Mouse (Mus musculus) embryonic facial prominence, embryonic 14.5 days (tissue): ENCODE measurements around the gene Eci2. TPM values are rescaled to one million over a fixed set of nuclear protein-coding genes. Genes with fewer than 3 reads are reported as not detected.
"Not testable (repeated sequence)": the region's sequence is repeated elsewhere in the genome, so short reads cannot be mapped to it uniquely, and the experiment has no call there.

Experiments used
- ATAC-seq: fragments of 200-750 bp; cut with Nextera tagmentation; 2 replicates; pipeline ENCODE4 v1.8.0; 2017; ENCODE audit warnings: low read depth, moderate number of reproducible peaks, moderate TSS enrichment
- DNase-seq: peaks from one replicate; pipeline ENCODE4 v3.0.0-alpha.2; 2015; ENCODE audit warnings: low spot score
- H3K27ac ChIP-seq: fragments of 300-500 bp; sonication (generic); replicated peaks from 2 replicates; pipeline ENCODE4 v1.5.1; 2014; ENCODE audit warnings: low read depth, mild to moderate bottlenecking, low read length, moderate library complexity
- H3K27me3 ChIP-seq: fragments of 300-500 bp; sonication (generic); replicated peaks from 2 replicates; pipeline ENCODE4 v1.6.1; 2014; ENCODE audit warnings: low read length; ENCODE audit not compliant: control insufficient read depth, insufficient read depth
- H3K36me3 ChIP-seq: fragments of 300-500 bp; sonication (generic); 2 replicates; pipeline ENCODE4 v1.6.1; 2014; ENCODE audit warnings: low read length, mixed read lengths; ENCODE audit not compliant: control insufficient read depth, insufficient read depth
- H3K4me1 ChIP-seq: fragments of 300-500 bp; sonication (generic); 2 replicates; pipeline ENCODE4 v1.6.1; 2014; ENCODE audit warnings: antibody characterized with exemption, low read length; ENCODE audit not compliant: control insufficient read depth, insufficient read depth
- H3K4me2 ChIP-seq: fragments of 300-500 bp; sonication (generic); 2 replicates; pipeline ENCODE4 v1.6.1; 2014; ENCODE audit warnings: low read depth, mild to moderate bottlenecking, low read length, moderate library complexity, mixed read lengths
- H3K4me3 ChIP-seq: fragments of 300-500 bp; sonication (generic); 2 replicates; pipeline ENCODE4 v1.5.1; 2014; ENCODE audit warnings: low read depth, mild to moderate bottlenecking, low read length
- H3K9ac ChIP-seq: fragments of 300-500 bp; sonication (generic); 2 replicates; pipeline ENCODE4 v1.6.1; 2014; ENCODE audit warnings: low read depth, mild to moderate bottlenecking, low read length, moderate library complexity, mixed read lengths
- H3K9me3 ChIP-seq: fragments of 300-500 bp; sonication (generic); 2 replicates; pipeline ENCODE4 v1.6.1; 2016; ENCODE audit warnings: low read length; ENCODE audit not compliant: control insufficient read depth
- WGBS: fragments of 180-500 bp; shearing (Covaris S2); extraction: QIAGEN DNeasy Blood & Tissue Kit; methylation state at CpG from one replicate; pipeline ENCODE4 v1.1.7; 2014; 5-methylcytosine and 5-hydroxymethylcytosine counted together
- polyA plus RNA-seq: library from polyadenylated mRNA; unstranded; fragments of >200 nt; fragmentation: Nextera tagmentation; extraction: Ambion mirVana; gene quantifications from 2 replicates; pipeline ENCODE4 v1.2.1, GENCODE M21; 2014

Eci2 gene
- polyA plus RNA-seq, 1 experiment from 2014 or later = 129 TPM

DNA sequence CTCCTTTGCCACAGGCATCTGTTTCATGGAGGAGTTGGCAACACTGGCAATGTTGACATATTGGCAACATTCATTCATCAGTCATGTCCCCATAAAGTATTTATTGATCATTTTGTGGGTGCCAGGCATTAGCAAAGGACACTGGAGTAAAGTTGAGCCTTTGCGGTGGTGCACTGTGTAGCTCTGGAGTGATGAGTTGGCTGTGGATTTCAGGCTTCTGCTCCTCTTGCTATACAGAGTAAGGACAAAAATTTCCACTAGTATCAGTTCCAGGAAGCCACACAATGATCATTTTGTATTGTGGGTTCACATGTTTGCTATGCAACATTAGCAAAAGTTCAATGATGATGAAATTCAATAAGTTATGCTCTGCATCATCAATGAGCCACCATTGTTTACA lies 10.8 kb downstream of the Eci2 start:
- Histone ChIP-seq H3K27ac (no peak overlapping the region), H3K4me1 (no peaks in the 10 kb centered on the region), H3K27me3 (no peaks in the 10 kb centered on the region), H3K9me3 (no peaks in the 10 kb centered on the region; the same call in 1 of the 2 replicates), H3K9ac (no peak overlapping the region), H3K4me3 (no peak overlapping the region), H3K36me3 (no peaks in the 10 kb centered on the region), H3K4me2 (no peak overlapping the region)
- no peak for DNase-seq
- WGBS = 97% methylated on average over 1 of the region's 1 CpGs
- ATAC-seq = no peak

DNA sequence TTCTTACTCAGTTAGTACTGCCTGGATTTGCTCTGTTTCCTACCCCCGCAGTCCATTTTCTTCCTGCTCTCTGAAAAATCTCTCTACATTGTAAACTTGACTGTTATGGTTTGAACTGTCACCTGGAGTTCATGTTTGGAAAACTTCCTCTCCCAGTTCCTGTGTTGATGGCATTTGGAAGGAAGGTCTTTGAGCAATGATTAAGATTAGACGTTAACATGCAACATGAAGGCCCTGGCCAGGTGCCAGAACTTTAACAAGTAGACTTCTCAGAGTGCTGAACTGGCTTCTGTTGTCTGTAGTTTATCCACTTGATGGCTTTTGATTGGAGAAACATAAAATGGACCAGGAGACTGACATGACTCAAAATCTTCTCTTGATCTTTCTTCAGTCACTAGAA lies 31.0 kb downstream of the Eci2 start:
- Histone ChIP-seq H3K9ac (no peak overlapping the region), H3K4me1 (0 out of 2 replicates have a peak, but pooled peaks cover 5% of the 10 kb centered on the region), H3K27ac (no peak overlapping the region), H3K36me3 (no peaks in the 10 kb centered on the region), H3K9me3 (0 out of 2 replicates have a peak, but pooled peaks cover 2% of the 10 kb centered on the region), H3K4me3 (no peak overlapping the region), H3K4me2 (no peak overlapping the region), H3K27me3 (no peaks in the 10 kb centered on the region)
- peak; percentile 19 for DNase-seq
- ATAC-seq = no peak
- WGBS = 62% methylated on average over 2 of the region's 2 CpGs

DNA sequence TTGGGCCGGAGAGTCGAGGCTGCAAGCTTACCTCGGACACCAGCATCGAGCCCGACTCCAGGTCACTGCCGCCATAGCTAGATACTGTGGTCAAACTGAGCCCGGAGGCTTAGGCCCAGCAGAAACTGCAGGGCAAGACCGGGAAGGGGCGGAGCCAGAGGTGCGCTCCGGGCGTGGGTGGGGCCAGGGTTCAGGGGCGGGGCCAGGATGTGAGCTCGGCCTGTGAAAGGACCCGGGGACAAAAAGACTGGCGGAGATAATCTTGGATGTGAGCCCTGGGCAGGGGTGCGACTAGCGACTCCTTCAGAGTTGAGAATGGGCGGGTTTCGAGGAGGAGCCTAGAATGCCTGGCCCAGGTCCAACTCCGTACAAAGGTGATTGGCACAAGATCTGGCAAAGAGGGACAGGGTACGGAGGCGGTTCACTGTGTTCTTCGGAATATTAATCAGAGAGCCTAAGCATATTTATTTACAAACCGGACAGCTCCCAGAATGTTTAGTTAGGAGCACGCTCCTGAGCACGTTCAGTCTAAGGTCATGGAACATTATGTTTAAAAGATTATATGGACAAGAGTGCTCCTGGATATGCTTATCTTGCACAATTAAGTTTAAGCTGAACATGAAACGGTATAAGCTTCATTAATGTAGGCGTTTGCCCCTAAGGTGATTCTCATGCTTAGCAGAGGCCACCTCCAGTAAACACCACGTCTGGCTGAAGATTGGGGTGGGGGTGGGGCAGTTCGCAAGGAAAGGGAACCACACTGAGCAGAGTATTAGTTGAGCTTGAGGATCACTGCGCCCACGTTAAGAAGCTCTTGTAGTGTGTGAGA lies 32.7 kb downstream of the Eci2 start:
- H3K27me3 ChIP-seq = no peaks in the 10 kb centered on the region
- peak overlapping the region; percentile 74 for H3K9ac ChIP-seq
- DNase-seq = peak; percentile 98
- H3K27ac ChIP-seq = peak overlapping the region; percentile 90
- 0 out of 2 replicates have a peak, but pooled peaks cover 2% of the 10 kb centered on the region for H3K9me3 ChIP-seq
- H3K4me3 ChIP-seq = peak overlapping the region; percentile 70
- under 1% methylated on average over 33 of the region's 33 CpGs for WGBS
- H3K36me3 ChIP-seq = peaks cover 8% of the 10 kb centered on the region
- ATAC-seq = peak; percentile 97
- 0 out of 2 replicates have a peak, but pooled peaks cover 5% of the 10 kb centered on the region for H3K4me1 ChIP-seq
- H3K4me2 ChIP-seq = peak overlapping the region; percentile 66

DNA sequence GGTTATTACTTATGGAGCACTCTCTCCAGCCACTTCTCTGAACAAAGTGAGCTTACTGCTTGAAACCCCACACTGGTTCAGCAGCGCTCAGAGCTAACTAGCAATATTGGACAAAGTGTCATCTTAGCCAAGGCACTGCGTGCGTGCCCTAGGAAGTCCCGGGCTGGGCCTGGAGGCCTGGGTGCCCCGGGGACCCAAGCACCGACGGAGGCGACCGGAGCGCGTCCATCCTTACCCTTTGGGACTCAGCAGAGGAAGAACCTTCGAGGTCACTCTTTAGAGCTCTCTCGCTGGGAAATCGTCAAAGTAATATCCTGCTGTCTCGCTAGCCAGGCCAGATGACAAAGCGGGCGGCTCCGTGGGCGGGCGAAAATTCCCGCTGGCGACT lies 33.3 kb downstream of the Eci2 start:
- Histone ChIP-seq H3K9me3 (0 out of 2 replicates have a peak, but pooled peaks cover 2% of the 10 kb centered on the region), H3K4me1 (0 out of 2 replicates have a peak, but pooled peaks cover 5% of the 10 kb centered on the region), H3K27ac (peak overlapping the region; percentile 90), H3K4me2 (peak overlapping the region; percentile 66), H3K4me3 (peak overlapping the region; percentile 70), H3K27me3 (no peaks in the 10 kb centered on the region), H3K9ac (peak overlapping the region; percentile 74), H3K36me3 (peaks cover 14% of the 10 kb centered on the region)
- under 1% methylated on average over 21 of the region's 22 CpGs for WGBS
- peak; percentile 57 for ATAC-seq
- peak; percentile 53 for DNase-seq

DNA sequence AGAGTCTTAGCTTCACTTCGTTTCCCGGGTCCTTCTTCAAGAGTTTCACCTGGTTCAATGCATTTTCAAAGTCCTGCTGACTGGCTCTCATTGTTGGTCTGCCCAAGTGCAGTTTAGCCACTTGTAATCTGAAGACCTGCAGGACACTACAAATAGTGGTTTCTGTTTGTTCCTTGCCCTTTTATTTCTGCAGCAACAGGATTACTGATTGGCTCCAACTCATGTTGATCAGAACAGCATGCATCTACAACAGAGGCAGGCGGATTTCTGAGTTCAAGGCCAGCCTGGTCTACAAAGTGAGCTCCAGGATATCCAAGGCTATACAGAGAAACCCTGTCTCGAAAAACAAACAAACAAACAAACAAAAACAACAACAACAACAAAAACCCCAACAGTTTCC lies 33.8 kb downstream of the Eci2 start:
- H3K36me3 ChIP-seq = peaks cover 19% of the 10 kb centered on the region
- 0 out of 2 replicates have a peak, but pooled peaks cover 5% of the 10 kb centered on the region for H3K4me1 ChIP-seq
- peak overlapping the region; percentile 90; the same call in 1 of the 2 replicates for H3K27ac ChIP-seq
- WGBS = 66% methylated on average over 4 of the region's 4 CpGs
- H3K4me3 ChIP-seq = peak overlapping the region; percentile 70
- ATAC-seq = no peak
- peak; percentile 1 for DNase-seq
- peak overlapping the region; percentile 66 for H3K4me2 ChIP-seq
- 0 out of 2 replicates have a peak, but pooled peaks cover 2% of the 10 kb centered on the region for H3K9me3 ChIP-seq
- H3K27me3 ChIP-seq = no peaks in the 10 kb centered on the region
- H3K9ac ChIP-seq = peak overlapping the region; percentile 74

DNA sequence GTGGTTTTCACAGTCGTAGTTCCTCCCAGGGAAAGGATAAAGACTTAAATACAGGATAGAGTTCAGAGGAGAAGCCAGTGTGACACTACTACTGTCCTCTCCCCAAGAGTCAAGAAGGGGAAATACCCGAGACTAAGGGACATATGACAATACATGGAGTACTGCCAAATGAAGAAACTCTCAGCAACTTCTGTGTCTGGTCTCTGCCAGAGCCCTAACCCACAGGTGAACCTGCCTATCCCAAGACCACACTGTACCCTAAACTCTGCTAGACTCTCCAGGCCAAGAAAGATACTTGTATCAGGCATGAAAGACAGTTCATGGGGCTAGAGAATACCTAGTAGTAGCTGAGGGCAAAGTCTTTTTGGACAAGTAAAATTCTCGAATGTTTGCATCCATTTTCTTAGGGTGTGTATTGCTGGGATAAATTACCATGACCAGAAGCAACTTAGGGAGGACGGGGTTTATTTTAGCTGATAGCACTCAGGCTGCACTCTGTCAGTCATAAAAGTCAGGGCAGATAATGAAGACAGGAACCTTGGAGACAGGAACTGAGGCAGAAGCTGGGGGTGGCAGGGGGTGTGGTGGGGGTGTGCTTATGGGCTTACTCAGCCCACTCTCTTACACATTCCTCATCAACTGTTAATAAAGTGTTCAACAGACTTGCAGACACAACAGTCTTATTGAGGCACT lies 35.2 kb downstream of the Eci2 start:
- Histone ChIP-seq H3K4me2 (no peak overlapping the region), H3K9me3 (no peaks in the 10 kb centered on the region)
- 72% methylated on average over 4 of the region's 4 CpGs for WGBS

DNA sequence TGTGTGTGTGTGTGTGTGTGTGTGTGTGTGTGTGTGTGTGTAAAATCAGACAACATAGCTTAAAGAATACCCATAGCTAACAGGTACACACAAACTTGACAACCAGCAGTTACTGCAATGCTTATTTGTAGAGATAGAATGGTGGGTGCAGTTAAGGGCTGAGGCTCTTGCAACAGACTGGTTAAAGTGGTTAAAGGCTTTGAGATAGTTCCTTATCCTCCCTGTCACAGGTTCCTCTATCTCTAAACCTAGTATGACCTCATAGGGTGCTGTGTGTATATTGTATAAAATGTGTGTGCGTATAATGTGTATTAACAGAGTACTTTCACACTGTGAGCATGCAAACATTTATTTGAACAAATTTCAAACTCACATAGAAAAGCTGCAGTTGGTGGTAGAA lies 43.4 kb downstream of the Eci2 start:
- ATAC-seq, H3K4me2 ChIP-seq, H3K4me1 ChIP-seq, H3K9me3 ChIP-seq, DNase-seq, H3K27ac ChIP-seq, H3K27me3 ChIP-seq, H3K9ac ChIP-seq, H3K4me3 ChIP-seq: not testable (repeated sequence)
- WGBS = 97% methylated on average over 1 of the region's 1 CpGs
- H3K36me3 ChIP-seq = peaks cover 88% of the 10 kb centered on the region

More for the DNA sequence above, 35.2 kb downstream of the Eci2 start:
- no peak for DNase-seq
- no peak overlapping the region for H3K9ac ChIP-seq
- no peak overlapping the region for H3K27ac ChIP-seq
- no peak for ATAC-seq
- H3K4me1 ChIP-seq = 0 out of 2 replicates have a peak, but pooled peaks cover 5% of the 10 kb centered on the region
- H3K4me3 ChIP-seq = no peak overlapping the region
- peaks cover 32% of the 10 kb centered on the region for H3K36me3 ChIP-seq
- no peaks in the 10 kb centered on the region for H3K27me3 ChIP-seq

DNA sequence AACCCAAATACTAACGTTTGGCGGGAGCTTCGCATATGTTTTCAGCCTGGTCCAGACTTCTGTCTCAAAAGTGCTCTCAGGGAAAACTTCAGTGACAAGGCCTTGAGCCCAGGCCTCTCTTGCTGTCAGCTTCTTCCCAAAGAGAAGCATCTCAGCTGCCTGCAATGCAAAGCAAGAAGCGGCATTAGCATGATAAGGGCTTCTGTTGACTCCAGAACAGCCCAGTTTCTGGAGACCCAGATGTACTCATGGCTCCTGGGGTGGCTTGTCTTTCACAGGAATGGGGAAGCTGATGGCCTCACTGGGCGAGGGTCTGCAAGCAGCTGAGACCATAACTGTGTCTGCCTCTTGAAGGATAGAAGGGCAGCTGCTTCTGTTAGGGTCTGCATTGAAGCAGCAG lies 48.3 kb downstream of the Eci2 start:
- H3K27me3 ChIP-seq, H3K4me1 ChIP-seq, H3K27ac ChIP-seq, H3K4me3 ChIP-seq, H3K9me3 ChIP-seq, H3K9ac ChIP-seq, H3K4me2 ChIP-seq, DNase-seq, ATAC-seq: not testable (repeated sequence)
- WGBS = 77% methylated on average over 5 of the region's 5 CpGs
- peaks cover 67% of the 10 kb centered on the region for H3K36me3 ChIP-seq
